Mouse (Mus musculus): ENCODE data around the gene Hipk2.

DNA sequence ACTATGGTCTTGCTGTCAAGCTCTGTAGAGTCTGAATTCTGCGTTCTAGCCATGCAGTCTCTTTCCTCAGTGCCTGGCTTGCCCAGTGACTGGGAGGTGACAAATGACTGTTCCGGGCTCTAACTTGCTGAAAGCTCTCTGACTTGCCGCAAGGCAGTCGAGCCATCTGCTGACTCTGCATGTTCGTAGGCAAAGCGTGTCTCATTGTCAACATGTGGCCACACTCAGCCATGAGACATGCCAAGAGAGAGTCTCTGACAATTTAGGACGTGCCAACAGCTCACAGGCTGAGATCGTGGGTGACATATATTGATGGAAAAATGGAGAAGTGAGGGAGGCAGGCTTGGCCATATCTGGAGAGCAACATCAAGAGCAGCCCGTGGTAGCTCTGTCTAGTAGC, 36.9 kb upstream of the Hipk2 start:
- no peak for TF ChIP-seq EP300 (optimal IDR thresholded peaks at IDR 0.05)
- TF ChIP-seq CTCF (IDR thresholded peaks at IDR 0.05; ENCODE audit: low read depth): no peak
